Mouse (Mus musculus) left cerebral cortex, postnatal 10 days (tissue): ENCODE data around the gene Gm20388. TPM values are rescaled to one million over a fixed set of nuclear protein-coding genes. Genes with fewer than 3 reads are reported as not detected.

Experiments used
- DNase-seq, 2 experiments: peaks; one replicate each; pipeline ENCODE4 v3.0.0; 2021 to 2022; ENCODE audit warnings: low spot score in 2 of 2, mixed read lengths in 1 of 2; ENCODE audit errors: extremely low spot score in 1 of 2
- intact Hi-C: fragments of 180-260 bp; cut with DNase I; formaldehyde crosslinking; loops from one replicate; pipeline ENCODE4 v1.15.1; 2025
- total RNA-seq, 2 experiments: library from RNA; stranded (reverse); gene quantifications; 2 replicates each; pipeline ENCODE4 v1.2.3; 2021

The Gm20388 gene
- total RNA-seq, 2 experiments from 2014 or later, result 4.4 to 9.0 TPM

DNA sequence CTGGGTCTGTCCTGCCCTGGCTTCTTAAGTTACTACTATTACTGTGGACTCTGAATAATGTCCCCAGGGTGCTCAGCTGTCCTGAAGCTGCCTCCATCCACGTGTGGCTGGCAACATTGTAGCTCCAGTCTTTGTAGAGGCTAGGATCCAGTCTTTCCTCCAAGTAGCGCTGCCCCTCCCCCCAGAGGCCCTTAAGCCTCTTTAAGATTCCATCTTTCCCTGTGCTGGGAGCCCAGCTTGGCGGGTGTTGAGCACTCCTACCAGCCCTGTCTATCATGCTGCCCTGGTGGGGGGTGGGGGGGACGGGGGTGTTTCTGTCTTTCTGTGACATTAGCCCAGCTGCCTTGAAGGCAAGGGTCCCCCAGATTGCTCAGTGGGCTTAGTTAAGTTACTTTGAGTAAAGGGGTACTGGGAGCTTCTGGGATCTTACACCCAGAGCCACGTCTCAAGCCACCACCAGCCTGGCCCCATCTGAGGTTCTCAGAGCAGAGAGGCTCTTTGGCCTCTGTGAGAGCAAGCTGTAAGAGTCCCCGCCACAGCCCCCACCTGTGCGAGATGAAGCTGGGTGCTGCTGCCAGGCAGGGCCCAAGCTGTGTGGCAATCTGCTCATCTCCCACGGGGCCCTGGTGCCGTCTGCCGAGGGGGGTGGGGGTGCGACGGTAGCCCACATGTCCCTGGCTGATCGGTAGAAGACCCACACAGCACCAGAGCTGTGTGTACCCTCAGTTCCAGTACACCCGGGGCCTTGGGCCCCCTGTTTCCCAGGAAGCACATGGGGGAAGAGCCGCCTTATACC lies 646.7 kb downstream of the Gm20388 start:
- intact Hi-C loops, result no loop called here
- peak in 1 of 2 experiments; percentile 69 for DNase-seq

DNA sequence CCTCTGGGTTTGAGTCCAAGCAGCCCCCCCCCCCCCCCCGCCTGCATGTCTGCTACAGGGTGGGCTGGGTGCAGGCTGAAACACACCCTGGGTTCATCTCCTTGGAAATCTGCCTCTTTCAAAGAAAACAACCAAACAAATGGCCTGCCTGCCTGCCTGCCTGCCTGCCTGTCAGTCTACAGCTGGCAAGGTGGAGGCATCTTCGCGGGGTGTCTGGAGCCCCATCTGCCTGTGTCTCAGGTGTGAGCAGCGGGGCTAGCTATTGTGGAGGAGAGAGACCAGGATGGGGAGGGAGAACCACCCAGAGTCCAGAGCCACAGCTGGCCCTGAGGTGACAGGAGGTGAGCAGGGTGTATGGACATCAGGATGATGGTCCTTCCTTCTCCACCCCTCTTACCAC lies 647.5 kb downstream of the Gm20388 start:
- no peak for DNase-seq
- intact Hi-C loops, result no loop called here

DNA sequence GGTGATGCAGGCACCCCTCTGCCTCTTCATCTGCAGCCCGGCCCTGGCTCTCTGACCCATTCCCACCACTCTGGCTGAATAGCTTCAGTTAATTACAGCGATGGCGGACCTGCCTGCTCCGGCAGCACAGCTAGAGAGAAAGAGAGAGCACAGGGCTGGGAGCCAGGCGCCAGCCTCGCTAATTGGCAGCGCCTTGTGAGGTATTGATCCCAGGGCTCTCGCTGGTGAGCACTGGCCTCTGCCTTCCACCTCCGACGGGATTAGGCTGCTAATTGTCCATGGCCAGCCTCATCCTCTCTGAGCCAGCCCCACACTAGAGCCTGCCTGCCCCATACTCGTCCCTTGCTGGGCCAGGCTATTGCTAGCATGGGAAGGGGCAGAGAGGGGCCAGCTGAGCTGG lies 649.0 kb downstream of the Gm20388 start:
- DNase-seq, result no peak
- intact Hi-C loops, result no loop called here

DNA sequence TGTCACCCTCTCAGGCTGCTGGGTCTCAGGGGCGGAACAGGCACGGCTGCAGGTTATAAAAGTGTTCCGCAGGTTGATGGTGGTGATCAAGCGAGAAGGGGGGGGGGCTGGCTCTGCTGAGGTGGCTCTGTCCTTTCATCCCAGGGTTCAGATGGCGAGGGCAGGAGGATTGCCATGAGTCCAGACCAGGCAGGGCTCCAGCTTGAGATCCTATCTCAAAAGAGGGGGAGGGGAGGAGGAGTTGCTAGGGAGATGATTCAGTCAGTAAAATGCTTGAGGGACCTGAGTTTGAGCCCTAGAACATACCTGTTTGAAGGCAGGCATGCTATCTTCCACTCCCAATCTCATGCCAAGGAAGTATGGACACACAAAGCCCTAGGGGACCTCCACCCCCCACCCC lies 649.9 kb downstream of the Gm20388 start:
- intact Hi-C loops, result no loop called here
- DNase-seq, result no peak

DNA sequence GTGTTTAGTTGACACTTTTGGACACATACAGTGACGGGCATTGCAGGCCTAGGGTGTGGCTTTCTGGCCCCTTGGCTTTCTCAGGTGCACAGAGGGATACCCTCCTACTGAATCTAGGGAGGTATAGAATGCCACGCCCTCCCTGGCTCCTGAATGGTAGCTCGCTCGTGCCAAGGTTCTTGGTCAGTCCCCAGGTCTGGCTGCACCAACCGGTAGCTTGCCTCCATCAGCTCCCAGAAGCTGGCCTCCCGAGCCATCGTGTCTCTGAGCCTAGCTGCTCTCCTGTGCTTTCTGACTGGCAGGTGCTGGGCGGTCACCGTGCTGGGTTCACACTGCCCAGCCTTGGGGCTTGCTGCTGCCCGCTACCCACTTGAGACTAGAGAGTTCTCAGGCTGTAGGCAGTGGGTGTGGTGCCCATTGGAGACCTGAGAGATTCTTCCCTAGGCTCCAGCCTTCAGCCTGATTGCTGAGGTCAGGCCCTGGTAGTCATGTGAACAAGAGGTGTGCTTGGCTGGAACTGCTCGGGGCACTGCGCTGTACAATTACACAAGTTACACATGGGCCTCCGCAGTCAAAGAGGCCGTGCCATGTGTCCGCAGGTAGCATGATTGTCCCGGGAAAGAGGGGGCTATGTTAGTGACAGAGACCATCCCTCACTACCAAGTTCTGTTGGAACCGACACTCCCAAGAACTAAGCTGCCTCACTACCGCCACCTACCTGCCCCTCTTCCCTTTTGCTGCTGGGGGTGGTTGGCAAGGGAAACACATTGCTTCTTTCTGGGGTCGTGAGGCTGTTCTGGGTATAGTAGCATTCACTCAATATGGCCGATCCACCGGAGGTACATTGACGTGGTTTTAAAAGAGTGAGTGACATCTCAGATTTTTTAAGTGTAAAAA lies 651.1 kb downstream of the Gm20388 start:
- intact Hi-C loops, result no loop called here
- DNase-seq, result no peak

DNA sequence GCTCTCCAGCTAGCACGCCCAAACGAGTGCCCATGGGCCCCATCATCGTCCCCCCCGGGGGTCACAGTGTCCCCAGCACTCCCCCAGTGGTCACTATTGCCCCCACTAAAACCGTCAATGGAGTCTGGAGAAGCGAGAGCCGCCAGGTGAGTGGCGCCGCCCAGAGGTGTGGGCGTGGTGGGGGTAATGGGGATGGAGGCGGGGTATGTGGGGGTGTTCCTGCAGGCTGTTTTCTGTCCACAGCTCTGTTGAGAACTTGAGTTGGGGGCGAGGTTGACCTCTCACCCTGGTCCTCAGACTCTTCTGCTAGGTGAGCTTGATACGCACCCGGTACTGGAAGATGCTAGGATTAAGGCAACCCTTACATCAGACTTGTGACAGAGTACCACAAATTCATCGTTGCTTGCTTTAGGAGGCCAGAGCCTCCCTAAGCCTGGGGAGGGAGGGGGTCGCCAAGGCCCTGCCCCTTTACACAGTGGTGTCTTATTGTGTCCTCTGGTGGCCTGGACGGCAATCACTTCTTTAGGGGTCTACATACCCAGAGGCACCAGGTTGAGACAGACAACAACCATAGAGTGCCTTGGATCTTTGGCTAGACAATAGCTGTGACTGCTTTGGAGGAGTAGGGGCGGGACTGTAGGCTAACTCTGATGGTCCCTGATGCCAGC lies 652.2 kb downstream of the Gm20388 start:
- intact Hi-C loops, result no loop called here
- no peak for DNase-seq

DNA sequence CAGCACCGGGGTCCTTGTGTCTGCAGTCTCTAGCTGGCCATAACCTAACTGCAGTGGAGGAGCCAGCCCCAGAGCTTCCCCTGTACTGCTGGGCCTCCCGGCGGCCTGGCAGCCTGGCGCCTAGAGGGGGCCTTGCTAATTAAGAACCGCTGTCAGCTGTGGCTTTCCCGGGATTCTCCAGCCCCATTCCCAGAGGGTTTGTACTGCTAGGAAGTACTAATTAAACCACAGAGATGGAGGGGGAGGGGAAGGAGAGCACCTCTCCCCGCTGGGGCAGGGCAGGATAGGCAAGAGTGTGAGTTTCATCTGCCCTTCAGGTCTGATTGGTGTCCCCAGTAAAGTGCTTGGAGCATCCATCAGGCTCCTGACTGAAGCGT lies 652.7 kb downstream of the Gm20388 start:
- intact Hi-C loops, result no loop called here
- no peak for DNase-seq

DNA sequence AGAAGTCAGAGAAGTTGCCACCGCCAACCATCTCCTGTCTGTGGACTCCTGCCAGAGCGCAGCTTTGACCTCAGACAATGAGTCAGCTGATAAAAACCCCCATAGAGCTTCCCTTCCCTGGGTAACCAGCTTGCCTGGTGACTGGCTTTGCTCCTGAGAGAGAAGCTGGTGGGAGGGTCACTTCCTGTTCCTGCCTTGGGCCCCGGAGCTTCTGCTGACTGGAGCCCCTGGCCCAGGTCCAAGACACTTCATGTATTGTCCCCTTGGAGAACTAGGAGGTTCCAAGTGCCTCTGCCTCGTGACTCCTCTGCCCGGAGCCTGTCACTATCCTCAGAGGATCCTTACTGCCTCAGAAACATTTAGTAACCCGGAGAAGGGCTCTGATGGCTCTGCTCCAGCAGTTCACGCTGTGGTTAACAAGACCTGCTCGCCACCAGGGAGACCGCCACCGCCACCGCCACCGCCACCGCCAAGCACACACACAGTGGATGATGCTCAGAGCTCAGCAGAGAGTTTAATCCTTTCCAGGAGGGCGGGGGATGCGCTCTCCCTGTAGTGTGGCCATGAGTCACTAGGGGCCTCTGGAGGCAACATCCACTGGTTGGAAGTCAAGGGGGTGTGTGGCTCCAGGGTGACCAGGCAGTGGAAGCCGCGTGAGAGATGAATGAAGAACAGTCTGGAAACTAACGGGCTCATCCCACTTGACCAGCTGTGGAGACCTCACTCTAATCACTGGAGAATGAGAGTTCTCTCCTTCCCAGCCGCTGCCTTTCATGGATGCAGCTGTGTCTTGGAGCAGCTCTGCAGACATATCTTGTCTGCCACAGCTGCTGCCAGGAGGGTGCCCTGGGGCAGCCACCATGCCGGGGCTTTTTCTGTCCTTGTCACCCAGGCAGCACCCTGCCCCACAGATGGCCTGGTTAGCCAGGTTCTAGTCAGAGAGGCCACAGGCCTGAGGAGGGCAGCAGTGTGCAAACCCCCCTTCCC lies 653.5 kb downstream of the Gm20388 start:
- intact Hi-C loops, result no loop called here
- peak; percentile 75 to 94 for DNase-seq

DNA sequence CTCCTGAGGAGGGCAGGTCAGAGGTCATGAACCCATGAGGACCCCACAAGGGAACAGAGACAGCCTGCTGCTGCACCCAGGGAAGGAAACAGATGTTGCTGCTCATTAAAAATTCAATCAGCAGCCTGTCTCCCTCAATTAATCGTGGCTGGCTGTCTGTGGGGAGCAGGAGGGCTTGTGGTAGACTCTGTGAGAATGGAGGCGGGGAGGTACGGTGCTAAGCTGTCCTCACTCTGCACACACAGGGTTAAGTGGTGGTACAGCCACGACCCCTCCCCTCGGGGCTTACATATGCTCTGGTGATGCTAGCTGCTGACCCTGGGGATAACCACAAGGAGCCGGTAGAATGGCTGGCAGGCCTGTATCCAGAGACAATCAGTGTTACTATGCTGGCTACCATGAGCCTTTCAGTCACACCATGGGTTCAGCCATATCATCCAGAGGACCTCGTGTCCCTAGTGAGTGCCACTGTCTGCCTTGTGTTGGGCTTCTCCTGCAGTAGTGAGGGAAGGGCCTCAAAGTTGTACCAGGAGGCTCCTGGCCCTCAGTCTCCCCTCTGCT lies 654.6 kb downstream of the Gm20388 start:
- no peak for DNase-seq
- intact Hi-C loops, result no loop called here

DNA sequence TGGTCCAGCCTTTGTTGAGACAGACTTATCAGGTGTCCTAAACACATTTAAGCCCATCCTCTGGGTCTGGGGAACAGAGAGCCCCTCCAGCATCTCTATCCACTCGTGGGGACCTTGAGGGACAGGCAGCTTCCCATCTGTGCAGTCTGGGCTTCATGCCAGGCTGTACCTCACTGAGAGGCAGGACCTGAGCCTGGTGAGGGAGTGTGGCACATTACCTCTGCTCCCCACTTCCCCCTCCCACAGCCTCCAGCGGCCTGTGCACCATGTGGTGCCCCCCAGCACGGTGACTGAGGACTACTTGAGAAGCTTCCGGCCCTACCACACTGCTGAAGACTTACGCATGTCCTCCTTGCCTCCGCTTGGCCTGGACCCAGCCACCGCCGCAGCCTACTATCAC lies 656.0 kb downstream of the Gm20388 start:
- intact Hi-C loops, result no loop called here
- DNase-seq, result no peak

DNA sequence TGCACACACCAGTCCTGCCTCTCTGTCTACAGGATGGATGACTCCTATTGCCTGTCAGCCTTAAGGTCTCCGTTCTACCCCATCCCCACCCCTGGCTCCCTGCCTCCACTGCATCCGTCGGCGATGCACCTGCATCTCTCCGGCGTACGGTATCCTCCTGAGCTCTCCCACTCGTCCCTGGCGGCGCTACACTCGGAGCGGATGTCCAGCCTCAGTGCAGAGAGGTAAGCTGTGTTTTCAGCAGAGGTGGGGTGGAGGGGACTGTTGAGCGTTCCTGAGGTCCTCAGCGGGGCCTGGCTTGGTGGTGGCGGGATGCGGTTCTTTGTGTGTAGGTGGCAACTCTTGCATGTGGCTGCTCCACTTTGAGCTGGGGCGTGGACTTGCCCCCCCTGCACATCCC lies 657.1 kb downstream of the Gm20388 start:
- no peak for DNase-seq
- intact Hi-C loops, result no loop called here

DNA sequence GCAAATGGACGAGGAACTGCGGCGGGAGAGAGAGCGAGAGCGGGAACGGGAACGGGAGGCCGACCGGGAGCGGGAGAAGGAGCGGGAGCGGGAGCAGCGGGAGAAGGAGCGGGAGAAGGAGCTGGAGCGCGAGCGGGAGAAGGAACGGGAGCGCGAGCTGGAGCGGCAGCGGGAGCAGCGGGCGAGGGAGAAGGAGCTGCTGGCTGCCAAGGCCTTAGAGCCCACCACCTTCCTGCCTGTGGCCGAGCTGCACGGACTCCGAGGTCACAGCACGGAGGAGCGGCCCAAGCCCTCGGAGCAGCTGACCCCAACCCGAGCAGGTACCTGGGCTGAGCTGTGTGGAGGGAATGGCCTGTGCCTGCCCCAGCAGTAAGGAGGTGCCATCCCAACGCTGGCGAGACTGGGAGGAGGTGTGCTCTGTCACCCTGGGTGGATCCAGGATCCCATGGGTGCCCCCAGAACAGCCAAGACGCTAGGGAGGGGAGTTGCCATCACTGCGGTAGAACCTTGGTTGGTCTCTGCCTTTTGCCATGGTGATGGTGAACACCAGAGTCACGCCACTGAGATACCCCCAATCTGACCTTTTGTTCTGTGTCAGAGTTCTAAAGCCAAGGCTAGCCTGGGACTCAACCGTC lies 657.6 kb downstream of the Gm20388 start:
- DNase-seq, result no peak
- intact Hi-C loops, result no loop called here

DNA sequence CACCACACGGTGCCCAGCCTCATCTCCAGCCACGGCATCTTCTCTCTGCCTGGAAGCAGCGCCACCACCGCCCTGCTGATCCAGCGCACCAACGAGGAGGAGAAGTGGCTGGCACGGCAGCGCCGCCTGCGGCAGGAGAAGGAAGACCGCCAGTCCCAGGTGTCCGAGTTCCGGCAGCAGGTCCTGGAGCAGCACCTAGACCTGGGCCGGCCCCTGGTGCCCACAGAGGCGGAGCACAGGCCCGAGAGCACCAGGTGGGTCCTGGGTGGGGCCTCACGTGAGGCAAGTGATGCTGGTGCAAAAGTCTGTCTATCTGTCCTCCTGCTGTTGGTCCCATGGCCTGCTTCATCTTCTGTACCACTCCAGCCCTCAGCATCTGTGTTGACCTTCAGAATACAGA lies 658.5 kb downstream of the Gm20388 start:
- DNase-seq, result no peak
- intact Hi-C loops, result no loop called here

DNA sequence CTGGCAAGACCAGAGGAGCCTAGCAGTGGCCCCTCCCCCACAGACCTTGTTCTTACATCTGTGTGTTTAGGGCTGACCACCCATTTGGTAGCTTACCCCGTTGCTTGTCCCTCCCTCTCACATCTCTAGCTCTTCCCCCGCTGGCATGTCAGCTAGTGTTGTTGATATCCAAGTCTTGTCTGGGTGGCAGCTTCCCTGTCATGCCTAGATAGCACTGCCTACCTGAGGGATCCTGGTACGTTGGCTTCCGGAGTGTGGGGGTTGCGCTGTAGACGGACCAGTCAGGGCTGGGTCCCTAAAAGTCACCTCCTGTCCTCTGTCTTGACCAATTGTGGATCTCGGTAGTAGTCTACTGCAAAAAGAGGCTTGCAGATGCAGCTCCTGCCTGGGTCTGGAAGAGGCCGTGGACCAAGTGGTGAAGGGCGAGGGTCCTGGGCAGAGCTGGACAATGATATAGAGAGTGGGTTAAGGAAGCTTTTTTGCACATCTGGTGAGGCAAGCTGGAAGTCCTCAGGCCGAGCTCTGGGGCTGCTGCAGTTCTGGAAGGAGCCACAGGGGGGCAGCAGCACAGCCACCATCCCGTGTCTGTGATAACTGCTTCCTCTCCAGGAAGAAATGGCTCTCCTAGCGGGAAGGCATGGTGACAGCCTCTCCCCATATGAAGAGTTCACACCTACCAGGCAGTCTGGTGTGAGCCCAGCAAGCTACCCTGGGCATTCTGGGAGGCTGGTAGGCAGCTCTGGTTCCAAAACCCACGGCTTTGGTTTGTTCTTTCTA lies 659.5 kb downstream of the Gm20388 start:
- intact Hi-C loops, result no loop called here
- DNase-seq, result peak; percentile 75 to 78

DNA sequence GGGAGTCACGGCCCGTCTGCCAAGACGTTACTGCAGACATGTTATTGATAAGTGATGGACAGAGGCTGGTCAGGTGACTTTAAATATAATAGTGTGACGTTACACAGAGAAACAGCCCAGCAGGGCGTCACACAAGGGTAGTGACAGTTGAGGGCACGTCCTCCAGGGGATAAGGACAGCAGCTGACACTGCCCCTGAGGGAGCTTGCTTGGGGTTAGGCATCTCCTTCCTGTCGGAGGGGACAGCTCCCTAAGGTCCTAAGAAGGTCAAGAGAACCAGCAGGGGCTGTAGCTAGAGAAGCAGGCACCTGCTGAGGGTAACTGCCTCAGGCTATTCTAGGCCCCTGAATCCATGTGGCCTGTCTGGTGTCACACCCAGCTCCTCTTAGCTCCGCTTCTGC lies 660.9 kb downstream of the Gm20388 start:
- DNase-seq, result no peak
- intact Hi-C loops, result no loop called here

DNA sequence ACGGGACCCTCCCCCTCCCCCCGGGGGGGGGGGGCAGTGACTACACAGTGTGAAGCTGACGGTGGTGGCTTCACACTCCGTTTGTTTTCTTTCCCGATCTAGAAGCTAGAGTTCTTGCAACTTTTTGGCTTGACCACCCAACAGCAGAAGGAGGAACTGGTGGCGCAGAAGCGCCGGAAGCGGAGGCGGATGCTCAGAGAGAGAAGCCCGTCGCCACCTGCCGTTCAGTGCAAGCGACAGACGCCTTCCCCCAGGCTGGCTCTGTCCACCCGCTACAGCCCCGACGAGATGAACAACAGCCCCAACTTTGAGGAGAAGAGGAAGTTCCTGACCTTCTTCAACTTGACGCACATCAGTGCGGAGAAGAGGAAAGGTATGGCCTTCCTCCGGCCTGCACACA lies 661.9 kb downstream of the Gm20388 start:
- DNase-seq, result peak in 1 of 2 experiments; percentile 73
- intact Hi-C loops, result no loop called here

DNA sequence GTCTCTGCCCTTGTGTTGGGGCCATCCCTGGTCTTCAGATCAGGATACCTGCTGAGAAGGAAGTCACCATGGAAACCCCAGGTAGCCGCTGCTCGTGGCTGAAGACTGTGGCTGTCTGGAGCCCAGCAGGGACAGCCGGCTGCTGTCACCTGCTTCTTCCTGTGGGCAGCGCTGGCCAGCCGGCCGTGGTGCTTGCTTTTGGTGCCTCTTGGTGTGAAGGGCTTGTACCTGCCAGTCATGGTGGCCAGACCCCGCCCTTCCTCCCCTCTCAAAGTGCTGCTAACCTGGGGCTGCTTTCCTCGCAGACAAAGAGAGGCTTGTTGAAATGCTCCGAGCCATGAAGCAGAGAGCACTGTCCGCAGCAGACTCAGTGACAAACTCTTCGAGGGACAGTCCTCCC lies 663.2 kb downstream of the Gm20388 start:
- intact Hi-C loops, result no loop called here
- DNase-seq, result peak in 1 of 2 experiments; percentile 25
